Mouse (Mus musculus) bone marrow, adult 2 months (tissue): ENCODE results near the gene Hddc3.

Experiments used
- CTCF ChIP-seq: fragments of 200-500 bp; IDR thresholded peaks from 2 replicates; pipeline ENCODE4 v1.5.1; 2011; ENCODE audit warnings: low read length, control low read depth; ENCODE audit not compliant: control insufficient read depth, insufficient read depth
- POLR2A ChIP-seq: fragments of 200-500 bp; IDR thresholded peaks from 2 replicates; pipeline ENCODE4 v1.6.1; 2011; ENCODE audit warnings: low read depth, mild to moderate bottlenecking, control low read depth, low read length, borderline replicate concordance; ENCODE audit not compliant: control insufficient read depth

DNA sequence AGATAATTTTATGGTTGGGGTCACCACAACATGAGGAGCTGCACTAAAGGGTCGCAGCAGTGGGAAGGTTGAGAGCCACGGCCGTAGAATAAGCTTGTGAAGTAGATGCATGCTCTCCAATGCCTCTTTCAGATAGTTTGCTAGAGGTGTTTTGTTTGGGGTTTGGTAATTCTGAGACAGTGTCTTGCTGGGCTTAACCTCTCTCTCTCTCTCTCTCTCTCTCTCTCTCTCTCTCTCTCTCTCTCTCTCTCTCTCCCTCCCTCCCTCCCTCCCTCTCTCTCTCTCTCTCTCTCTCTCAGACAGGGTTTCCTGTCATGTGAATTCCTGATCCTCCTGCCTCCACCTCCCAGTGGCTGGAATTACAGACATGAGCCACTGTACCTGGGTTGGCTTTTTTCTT lies 31.8 kb downstream of the Hddc3 start:
- TF ChIP-seq CTCF (no peak), POLR2A (no peak)
